Mouse (Mus musculus): ENCODE data around the gene C2cd2l.

C2cd2l gene

DNA sequence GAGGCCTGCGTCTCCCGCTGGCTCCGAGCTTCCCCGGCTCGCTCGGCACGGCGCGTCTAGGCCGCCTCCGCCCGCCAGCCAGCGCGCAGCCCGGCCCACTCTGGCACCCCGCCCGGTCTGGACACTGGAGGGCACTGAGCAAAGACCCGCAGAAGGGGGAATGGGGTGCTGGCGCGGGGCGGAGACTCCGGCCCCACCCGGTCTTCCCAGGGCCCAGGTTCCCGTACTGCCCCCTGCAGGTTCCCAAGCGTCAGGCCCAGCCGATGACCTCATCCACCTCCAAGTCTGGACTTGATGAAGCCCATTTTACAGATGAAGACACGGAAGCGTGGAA lies 52.1 kb downstream of the C2cd2l start:
- DNase-seq (ENCODE audit: low read depth in 2 of 2, low spot score in 2 of 2): peak; percentile 69 to 83

GRCm38 (mm10) chr9:44267319-44268026 lies 52.6 kb downstream of the C2cd2l start:
- no peak for DNase-seq (ENCODE audit: low read depth in 2 of 2, low spot score in 2 of 2)

- no peak for DNase-seq (ENCODE audit: low read depth in 2 of 2, low spot score in 2 of 2)
Measured at GRCm38 (mm10) chr9:44266478-44267226, 53.4 kb downstream of the C2cd2l start.

GRCm38 (mm10) chr9:44261388-44261787 lies 58.7 kb downstream of the C2cd2l start:
- DNase-seq (ENCODE audit: low read depth in 2 of 2, low spot score in 2 of 2): no peak
